Comparison of ENCODE assay signal across 1 mouse cellular context in the genomic region with DNA sequence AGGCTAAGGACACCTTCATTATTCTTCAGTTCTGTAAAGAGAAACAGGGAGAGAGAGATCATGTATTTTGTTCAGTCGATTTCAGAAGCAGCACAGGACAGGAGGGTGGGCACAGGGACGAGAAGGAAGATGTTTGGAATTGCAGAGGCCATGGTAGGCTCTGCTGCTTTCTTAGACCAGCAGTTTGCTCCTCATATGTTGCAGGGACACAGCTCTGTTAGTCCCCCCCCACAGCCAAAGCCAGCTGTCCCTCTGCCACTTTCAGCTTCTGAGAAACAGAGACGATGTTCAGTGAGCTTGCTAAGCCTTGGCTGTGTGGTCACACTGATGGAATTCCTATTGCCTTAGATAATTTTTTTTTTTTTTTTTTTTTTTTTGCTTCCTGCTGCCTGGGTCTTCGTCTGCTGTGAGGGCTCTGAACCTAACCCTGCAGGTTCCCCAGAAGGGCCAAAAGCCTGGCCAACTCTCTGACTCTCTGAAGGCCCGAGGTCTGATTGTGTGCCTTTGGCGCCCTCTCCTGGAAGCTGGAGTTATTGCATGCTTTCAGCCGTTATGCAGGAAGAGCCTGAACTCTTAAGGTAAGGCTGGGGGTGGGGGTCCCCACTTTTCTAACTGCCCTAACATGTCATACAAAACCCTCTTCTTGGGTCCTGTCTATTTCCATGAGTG.
TF ChIP-seq lines count a peak whose summit lies in the region.

No protein-coding gene starts in this region.

TF ChIP-seq in CH12.LX, 34 proteins besides CTCF, POLR2A, EP300 and RAD21:
- peak; percentile 19; the same call in 1 of the 2 replicates for TF ChIP-seq IRF4 (IDR thresholded peaks at IDR 0.05; ENCODE audit: low read depth, low read length)
- TF ChIP-seq ZC3H11A (IDR thresholded peaks at IDR 0.05; ENCODE audit: low read depth, low read length) = peak; percentile 68
- peak; percentile 22; the same call in 1 of the 2 replicates for TF ChIP-seq BHLHE40 (IDR thresholded peaks at IDR 0.05; ENCODE audit: low read depth, low read length)
- TF ChIP-seq ETS1 (conservative IDR thresholded peaks at IDR 0.05; ENCODE audit: low read depth, low read length) = no peak
- TF ChIP-seq USF1 (IDR thresholded peaks at IDR 0.05; ENCODE audit: low read depth, low read length) = no peak
- TF ChIP-seq POLR2AphosphoS2 (IDR thresholded peaks at IDR 0.05; ENCODE audit: low read depth, low read length) = no peak
- TF ChIP-seq MEF2A (IDR thresholded peaks at IDR 0.05; ENCODE audit: borderline replicate concordance, low read depth, low read length) = 0 out of 2 replicates have a peak, but pooled peaks have one; percentile 21
- peak; percentile 69 for TF ChIP-seq ZNF384 (IDR thresholded peaks at IDR 0.05; ENCODE audit: low read depth, low read length)
- TF ChIP-seq NELFE (IDR thresholded peaks at IDR 0.05; ENCODE audit: low read depth, low read length) = peak; percentile 12; the same call in 1 of the 2 replicates
- no peak for TF ChIP-seq ZMIZ1 (IDR thresholded peaks at IDR 0.05; ENCODE audit: low read depth, low read length)
- peak; percentile 91 for TF ChIP-seq SMC3 (IDR thresholded peaks at IDR 0.05; ENCODE audit: low read depth, low read length)
- no peak for TF ChIP-seq USF2 (conservative IDR thresholded peaks at IDR 0.05; ENCODE audit: low read depth, low read length)
- TF ChIP-seq MYC (IDR thresholded peaks at IDR 0.05; ENCODE audit: low read depth, low read length) = no peak
- no peak for TF ChIP-seq CHD2 (IDR thresholded peaks at IDR 0.05; ENCODE audit: low read length)
- no peak for TF ChIP-seq RCOR1 (conservative IDR thresholded peaks at IDR 0.05; ENCODE audit: low read depth, low read length)
- no peak for TF ChIP-seq JUND (conservative IDR thresholded peaks at IDR 0.05; ENCODE audit: low read depth, low read length)
- 0 out of 2 replicates have a peak, but pooled peaks have one; percentile 8 for TF ChIP-seq ELF1 (IDR thresholded peaks at IDR 0.05; ENCODE audit: low read depth, low read length)
- TF ChIP-seq TCF12 (IDR thresholded peaks at IDR 0.05; ENCODE audit: low read depth, low read length) = no peak
